In the genomic region with DNA sequence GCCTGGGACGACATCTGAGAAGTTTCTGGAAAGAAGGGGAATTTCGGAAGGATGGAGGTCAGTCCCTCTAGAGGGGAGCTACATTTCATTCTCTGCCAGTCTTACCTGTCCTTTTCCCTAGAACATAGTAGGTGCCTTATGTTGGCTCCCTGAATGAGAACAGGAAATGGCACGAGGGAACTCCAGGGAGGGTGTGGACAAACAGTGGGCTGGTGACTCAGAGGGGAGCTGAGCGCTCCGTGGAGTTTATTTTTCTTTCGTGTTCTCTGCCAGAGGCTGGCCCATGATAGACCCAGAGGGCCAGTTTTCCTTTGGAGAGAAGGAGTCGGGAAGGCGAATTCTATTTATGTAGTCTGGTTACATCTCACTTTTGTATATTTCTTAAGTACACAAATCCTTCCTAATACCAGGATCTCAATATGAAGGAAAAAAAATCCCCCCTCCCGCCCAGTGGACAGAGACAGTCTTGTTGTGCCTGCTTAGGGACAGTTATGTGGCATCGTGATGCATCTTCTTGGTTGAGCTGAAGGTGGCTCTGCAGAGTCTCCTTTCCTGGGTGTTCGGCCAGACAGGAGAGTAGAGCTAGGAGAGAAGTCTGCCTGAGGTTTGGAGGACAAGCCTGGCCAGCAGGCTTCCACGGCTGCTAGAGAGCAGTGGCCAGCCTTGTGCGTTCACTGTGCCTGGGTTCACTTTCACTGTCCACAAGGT, we compare ENCODE assay signal across 8 mouse cellular contexts.
DNase-seq lines count a peak whose midpoint lies in the region; ATAC-seq and TF ChIP-seq lines count a peak whose summit lies in the region.
"Had no signal": no experiment of that assay in that cellular context is flagged by ENCODE, and none has a peak within 500 bp of the region (broad histone marks: within the 10 kb centered on the region; RNA-seq: fewer than 3 reads in every experiment).

No protein-coding gene starts in this region.

- H3K4me3 ChIP-seq in bone marrow macrophage, adult 2 months (ENCODE audit: insufficient read depth, low read length): no peak overlapping the region
- H3K4me3 ChIP-seq in lung, postnatal 0 days (ENCODE audit: low read depth, low read length): no peak overlapping the region
- H3K4me3 ChIP-seq: erythroblast, embryonic 14.5 days had no signal

- no peak for TF ChIP-seq POLR2A in bone marrow macrophage, adult 2 months (IDR thresholded peaks at IDR 0.05; ENCODE audit: borderline replicate concordance, low read depth, low read length)

- no peak for TF ChIP-seq CTCF in bone marrow macrophage, adult 2 months (IDR thresholded peaks at IDR 0.05; ENCODE audit: low read depth, low read length)
- TF ChIP-seq CTCF in lung, postnatal 0 days (IDR thresholded peaks at IDR 0.05): peak; percentile 48

- no peaks in the 10 kb centered on the region for H3K9me3 ChIP-seq in lung, postnatal 0 days (ENCODE audit: low read length)

- TF ChIP-seq EP300 in lung, postnatal 0 days (IDR thresholded peaks at IDR 0.05): no peak

- H3K4me2 ChIP-seq in lung, postnatal 0 days (replicated peaks; ENCODE audit: low read depth, low read length): no peak overlapping the region

- H3K36me3 ChIP-seq in lung, postnatal 0 days (ENCODE audit: insufficient read depth, low read length): no peaks in the 10 kb centered on the region

- ATAC-seq in lung, postnatal 0 days: peak; percentile 58
- ATAC-seq in monocyte, adult 5-6 weeks (replicated peaks; ENCODE audit: insufficient number of reproducible peaks, low FRiP score, low TSS enrichment, poor library complexity, severe bottlenecking): no peak

- WGBS in lung, postnatal 0 days: 30% methylated on average over 13 of the region's 13 CpGs

- peak; percentile 14 for DNase-seq in kidney, postnatal 10 days
- DNase-seq in kidney, adult 9 months: no peak
- DNase-seq in cerebellum, postnatal 10 days: peak; percentile 44 to 53
- DNase-seq in lung, postnatal 0 days (ENCODE audit: low spot score): peak; percentile 35
- DNase-seq in layer of hippocampus, postnatal 25 days (ENCODE audit: extremely low spot score in 1 of 2, low spot score in 1 of 2): no peak

- no peaks in the 10 kb centered on the region for H3K27me3 ChIP-seq in lung, postnatal 0 days (replicated peaks; ENCODE audit: insufficient read depth, low read length)

- H3K4me1 ChIP-seq in bone marrow macrophage, adult 2 months (ENCODE audit: control insufficient read depth, insufficient read depth, low read length): peaks cover 90% of the 10 kb centered on the region
- H3K4me1 ChIP-seq in lung, postnatal 0 days (ENCODE audit: insufficient read depth, low read depth, low read length): no peaks in the 10 kb centered on the region

- no peak overlapping the region for H3K9ac ChIP-seq in lung, postnatal 0 days (replicated peaks; ENCODE audit: low read depth)

- H3K27ac ChIP-seq in bone marrow macrophage, adult 2 months (ENCODE audit: insufficient read depth, low read depth, low read length): peak overlapping the region; percentile 46
- H3K27ac ChIP-seq in lung, postnatal 0 days (ENCODE audit: low read length): no peak overlapping the region

Comparison
In these comparisons a context has a peak if more than half of its experiments do, and no peak if none do; other contexts are left out.
1. DNase-seq: peak in kidney, postnatal 10 days (single experiment), cerebellum, postnatal 10 days (2 of 2) and lung, postnatal 0 days (single experiment); none in kidney, adult 9 months (single experiment) and layer of hippocampus, postnatal 25 days (0 of 2).